Mouse (Mus musculus) heart, embryonic 11.5 days (tissue): ENCODE results near the gene Fam213a. TPM values are rescaled to one million over a fixed set of nuclear protein-coding genes. Genes with fewer than 3 reads are reported as not detected.
"Not testable (repeated sequence)": the region's sequence is repeated elsewhere in the genome, so short reads cannot be mapped to it uniquely, and the experiment has no call there.

Experiments
- ATAC-seq: fragments of 200-750 bp; cut with Nextera tagmentation; replicated peaks from 2 replicates; pipeline ENCODE4 v1.8.0; 2017; ENCODE audit warnings: moderate library complexity; ENCODE audit not compliant: insufficient number of reproducible peaks, low FRiP score, low TSS enrichment
- H3K27ac ChIP-seq: fragments of 300-500 bp; sonication (generic); 2 replicates; pipeline ENCODE4 v1.5.1; 2014; ENCODE audit warnings: mild to moderate bottlenecking, low read depth, low read length
- H3K27me3 ChIP-seq: fragments of 300-500 bp; sonication (generic); 2 replicates; pipeline ENCODE4 v1.6.1; 2014; ENCODE audit warnings: mild to moderate bottlenecking, low read length, mixed read lengths; ENCODE audit not compliant: control insufficient read depth, insufficient read depth
- H3K36me3 ChIP-seq: fragments of 300-500 bp; sonication (generic); 2 replicates; pipeline ENCODE4 v1.6.1; 2014; ENCODE audit warnings: mild to moderate bottlenecking, low read length, moderate library complexity, mixed read lengths; ENCODE audit not compliant: control insufficient read depth, insufficient read depth
- H3K4me1 ChIP-seq: fragments of 300-500 bp; sonication (generic); 2 replicates; pipeline ENCODE4 v1.6.1; 2014; ENCODE audit warnings: low read length; ENCODE audit not compliant: control insufficient read depth, insufficient read depth
- H3K4me2 ChIP-seq: fragments of 300-500 bp; sonication (generic); 2 replicates; pipeline ENCODE4 v1.6.1; 2014; ENCODE audit warnings: mild to moderate bottlenecking, moderate library complexity
- H3K4me3 ChIP-seq: fragments of 300-500 bp; sonication (generic); 2 replicates; pipeline ENCODE4 v1.5.1; 2014; ENCODE audit warnings: low read depth, low read length
- H3K9ac ChIP-seq: fragments of 300-500 bp; sonication (generic); 2 replicates; pipeline ENCODE4 v1.6.1; 2014; ENCODE audit warnings: mild to moderate bottlenecking, low read depth, low read length, moderate library complexity
- H3K9me3 ChIP-seq: fragments of 300-500 bp; sonication (generic); replicated peaks from 2 replicates; pipeline ENCODE4 v1.6.1; 2016; ENCODE audit warnings: low read length; ENCODE audit not compliant: control insufficient read depth
- WGBS: fragments of 180-500 bp; shearing (Covaris S2); extraction: QIAGEN DNeasy Blood & Tissue Kit; methylation state at CpG from one replicate; pipeline ENCODE4 v1.1.7; 2014; ENCODE audit not compliant: insufficient replicate concordance; 5-methylcytosine and 5-hydroxymethylcytosine counted together
- polyA plus RNA-seq: library from polyadenylated mRNA; unstranded; fragments of >200 nt; fragmentation: Nextera tagmentation; extraction: Ambion mirVana; gene quantifications from 2 replicates; pipeline ENCODE4 v1.2.1, GENCODE M21; 2014

Fam213a gene
- polyA plus RNA-seq, result 67.7 and 75.4 TPM in 2 replicates

DNA sequence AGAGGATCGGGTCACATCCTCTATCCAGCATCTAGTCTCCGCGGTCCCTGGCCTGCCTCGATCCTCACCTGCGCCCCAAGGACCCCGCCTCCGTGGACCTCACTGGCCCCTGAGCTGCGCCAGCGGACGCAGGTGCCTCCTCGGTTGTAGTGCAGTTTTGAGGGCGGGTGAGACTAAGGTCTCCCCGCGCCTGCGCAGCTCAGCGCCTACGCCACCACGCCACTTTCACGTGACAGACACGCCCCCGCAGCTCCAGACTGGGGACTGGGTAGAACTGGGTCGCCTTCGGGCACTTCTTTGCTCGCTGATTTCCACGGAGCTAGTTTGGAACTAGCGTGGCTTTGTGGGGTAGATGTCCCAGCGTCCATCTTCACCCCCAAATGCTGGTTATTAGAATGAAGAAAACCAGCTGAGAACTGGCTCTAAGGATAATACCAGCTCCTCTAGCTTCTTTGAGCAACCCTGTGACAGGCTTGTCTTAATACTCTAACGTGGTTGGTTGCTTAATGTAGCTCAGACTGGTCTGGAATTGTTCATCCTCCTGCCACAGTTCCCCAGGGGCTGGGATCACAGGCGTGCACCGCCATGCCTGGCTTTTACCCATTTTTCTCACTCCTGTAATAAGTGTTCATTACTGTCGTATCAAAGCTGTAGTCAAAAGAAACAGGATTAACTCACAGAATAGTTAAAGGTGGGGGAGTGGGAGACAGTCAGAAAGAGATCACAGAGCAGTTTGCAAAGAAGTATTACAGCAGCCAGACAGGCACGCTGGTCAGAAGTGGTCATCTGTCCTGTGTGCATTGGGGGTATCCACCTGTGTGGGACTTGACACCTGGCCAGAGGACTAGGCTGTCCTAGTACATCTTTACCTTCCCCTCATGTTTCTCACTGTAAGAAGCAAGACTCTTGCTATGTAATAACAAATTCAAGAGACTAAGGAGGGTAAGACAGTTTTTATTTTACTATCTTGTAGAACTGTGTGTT is at the start of gene Fam213a:
Gene Fam213a (minus strand): TSS at position 159 of the 984 bp plus-strand sequence.
- Histone ChIP-seq H3K9me3 (no peaks in the 10 kb centered on the region), H3K9ac (peak within 1 kb of the TSS; percentile 76), H3K4me1 (peaks cover 18% of the 10 kb centered on the region), H3K4me3 (peak within 1 kb of the TSS; percentile 55), H3K4me2 (peak within 1 kb of the TSS; percentile 82), H3K36me3 (no peaks in the 10 kb centered on the region), H3K27ac (peak within 1 kb of the TSS; percentile 46), H3K27me3 (no peaks in the 10 kb centered on the region)
- WGBS, result 5% methylated on average over 32 of the region's 32 CpGs
- peak; percentile 92 for ATAC-seq

DNA sequence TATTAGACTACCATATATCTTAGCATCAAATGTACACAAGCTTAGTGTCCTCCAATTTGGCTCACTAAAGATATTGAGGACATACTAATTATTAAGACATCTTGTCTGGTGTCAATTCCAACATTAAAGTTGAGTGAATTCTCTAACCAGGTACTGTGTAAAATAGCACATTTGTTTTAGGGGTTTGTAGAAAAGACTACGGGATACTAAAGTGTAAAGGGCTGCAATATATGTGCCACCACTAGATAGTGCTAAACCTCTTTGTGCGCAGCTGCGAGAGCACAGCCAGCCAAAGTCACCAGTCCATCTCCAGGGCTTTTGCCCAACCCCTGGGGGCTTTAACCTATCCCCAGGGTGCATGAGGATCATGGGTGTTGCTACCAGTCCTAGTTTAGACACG is 39.6 kb upstream of the Fam213a start:
- H3K36me3 ChIP-seq, H3K27me3 ChIP-seq, H3K4me3 ChIP-seq, H3K4me1 ChIP-seq, H3K27ac ChIP-seq, ATAC-seq, H3K4me2 ChIP-seq, H3K9ac ChIP-seq, H3K9me3 ChIP-seq: not testable (repeated sequence)
- 62% methylated on average over 3 of the region's 4 CpGs for WGBS

DNA sequence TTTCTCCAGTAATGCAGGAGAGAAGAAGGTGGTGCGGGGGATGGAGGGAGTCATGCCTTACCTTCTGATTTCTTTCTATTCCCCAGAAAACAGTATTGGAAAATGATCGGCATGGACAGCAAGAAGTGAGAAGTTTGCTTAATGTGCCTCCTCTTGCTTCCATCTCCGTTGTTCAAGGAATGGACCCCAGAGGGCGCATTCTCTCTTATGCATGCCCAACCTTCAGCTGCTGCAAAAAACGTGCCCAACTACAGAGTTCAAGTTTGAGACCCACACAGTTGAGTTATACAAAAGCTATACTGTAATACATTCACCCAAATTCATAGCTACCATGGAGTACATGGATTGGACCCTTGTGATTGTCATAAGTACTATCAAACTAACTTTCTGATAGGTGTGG is 38.9 kb upstream of the Fam213a start:
- H3K27ac ChIP-seq, result no peak overlapping the region
- H3K4me3 ChIP-seq, result no peak overlapping the region
- no peaks in the 10 kb centered on the region for H3K9me3 ChIP-seq
- H3K4me1 ChIP-seq, result no peaks in the 10 kb centered on the region
- no peak overlapping the region for H3K9ac ChIP-seq
- 65% methylated on average over 5 of the region's 5 CpGs for WGBS
- no peak overlapping the region for H3K4me2 ChIP-seq
- no peaks in the 10 kb centered on the region for H3K27me3 ChIP-seq
- no peaks in the 10 kb centered on the region for H3K36me3 ChIP-seq
- no peak for ATAC-seq

DNA sequence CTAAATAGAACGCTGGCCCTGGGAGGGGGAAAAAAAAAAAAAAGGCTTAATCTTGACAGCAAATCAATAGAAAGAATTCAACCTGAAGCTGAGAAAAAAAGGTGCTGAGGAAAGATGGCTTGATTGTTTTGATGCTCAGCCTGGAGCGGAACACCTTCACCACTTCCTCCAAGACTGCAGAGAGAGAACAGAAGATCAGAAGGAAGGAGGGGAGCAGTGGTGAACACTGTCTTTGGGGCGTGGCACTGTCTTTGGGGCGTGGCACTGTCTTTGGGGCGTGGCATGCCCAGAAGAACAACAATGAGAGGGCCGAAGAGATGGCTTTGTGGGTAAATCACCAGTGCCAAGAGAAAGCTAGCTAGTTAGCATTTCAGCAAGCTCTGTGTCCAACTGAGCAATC is 36.9 kb upstream of the Fam213a start:
- Histone ChIP-seq H3K36me3 (no peaks in the 10 kb centered on the region), H3K4me1 (no peaks in the 10 kb centered on the region), H3K9ac (no peak overlapping the region), H3K27me3 (no peaks in the 10 kb centered on the region), H3K9me3 (no peaks in the 10 kb centered on the region), H3K4me3 (no peak overlapping the region), H3K4me2 (no peak overlapping the region), H3K27ac (no peak overlapping the region)
- no peak for ATAC-seq
- WGBS, result 56% methylated on average over 6 of the region's 6 CpGs

DNA sequence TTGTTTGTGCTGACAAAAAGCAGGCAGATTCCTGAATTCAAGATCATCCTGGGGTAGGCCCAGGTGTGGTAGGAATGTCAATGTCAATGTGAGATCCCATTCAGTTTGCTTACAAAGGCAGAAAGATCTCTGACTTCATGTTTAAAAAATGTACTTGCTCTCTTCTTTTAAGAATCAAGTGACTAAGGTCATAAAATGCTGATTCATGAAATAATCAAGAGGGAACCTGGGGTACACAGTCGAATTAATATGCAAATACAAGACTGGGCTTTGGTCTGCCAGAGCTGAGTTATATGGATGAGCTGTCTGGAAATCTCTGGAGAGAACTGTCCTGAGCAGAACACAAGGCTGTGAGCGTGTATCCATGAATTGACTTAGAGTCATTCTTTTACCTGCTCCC is 33.8 kb upstream of the Fam213a start:
- WGBS, result 74% methylated on average over 2 of the region's 2 CpGs
- no peaks in the 10 kb centered on the region for H3K27me3 ChIP-seq

DNA sequence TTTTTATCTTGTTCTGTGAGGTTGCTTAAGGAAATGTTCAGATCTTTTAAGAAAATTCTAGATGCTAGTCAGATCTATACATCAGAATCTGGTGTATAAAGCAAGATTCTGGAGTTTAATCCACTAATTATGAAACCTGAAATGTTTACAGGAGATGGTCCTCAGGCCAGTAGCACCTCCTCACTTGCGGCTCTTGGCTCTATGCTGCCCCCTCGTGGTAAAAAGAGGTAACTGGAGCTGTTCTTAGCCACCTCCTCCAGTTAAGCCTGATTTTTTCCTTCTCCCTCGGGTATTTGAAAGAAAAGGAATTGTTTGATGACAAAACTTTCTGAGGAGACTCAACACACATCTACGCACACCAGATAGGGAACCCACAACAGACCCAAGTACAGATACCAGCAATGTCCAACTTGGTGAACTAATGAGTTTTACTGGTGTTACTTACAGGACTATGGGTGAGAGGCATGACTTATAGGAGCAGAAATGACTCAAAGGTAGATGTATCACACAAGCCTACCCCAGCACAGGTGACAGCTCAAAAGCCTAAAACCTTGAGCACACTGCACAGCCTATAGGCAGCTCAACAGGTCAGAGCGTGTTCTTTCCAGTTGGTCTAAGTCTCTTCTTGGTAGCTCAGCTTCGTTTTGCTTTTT is 21.7 kb upstream of the Fam213a start:
- Histone ChIP-seq H3K4me1 (no peaks in the 10 kb centered on the region), H3K27me3 (no peaks in the 10 kb centered on the region), H3K9me3 (no peaks in the 10 kb centered on the region), H3K9ac (no peak overlapping the region), H3K4me3 (no peak overlapping the region), H3K4me2 (no peak overlapping the region), H3K36me3 (no peaks in the 10 kb centered on the region), H3K27ac (no peak overlapping the region)
- 32% methylated on average over 6 of the region's 6 CpGs for WGBS
- no peak for ATAC-seq

More for the DNA sequence above, 33.8 kb upstream of the Fam213a start:
- no peaks in the 10 kb centered on the region for H3K36me3 ChIP-seq
- no peak overlapping the region for H3K4me3 ChIP-seq
- no peak overlapping the region for H3K9ac ChIP-seq
- H3K27ac ChIP-seq, result no peak overlapping the region
- H3K4me1 ChIP-seq, result no peaks in the 10 kb centered on the region
- H3K4me2 ChIP-seq, result no peak overlapping the region
- ATAC-seq, result no peak
- no peaks in the 10 kb centered on the region for H3K9me3 ChIP-seq

DNA sequence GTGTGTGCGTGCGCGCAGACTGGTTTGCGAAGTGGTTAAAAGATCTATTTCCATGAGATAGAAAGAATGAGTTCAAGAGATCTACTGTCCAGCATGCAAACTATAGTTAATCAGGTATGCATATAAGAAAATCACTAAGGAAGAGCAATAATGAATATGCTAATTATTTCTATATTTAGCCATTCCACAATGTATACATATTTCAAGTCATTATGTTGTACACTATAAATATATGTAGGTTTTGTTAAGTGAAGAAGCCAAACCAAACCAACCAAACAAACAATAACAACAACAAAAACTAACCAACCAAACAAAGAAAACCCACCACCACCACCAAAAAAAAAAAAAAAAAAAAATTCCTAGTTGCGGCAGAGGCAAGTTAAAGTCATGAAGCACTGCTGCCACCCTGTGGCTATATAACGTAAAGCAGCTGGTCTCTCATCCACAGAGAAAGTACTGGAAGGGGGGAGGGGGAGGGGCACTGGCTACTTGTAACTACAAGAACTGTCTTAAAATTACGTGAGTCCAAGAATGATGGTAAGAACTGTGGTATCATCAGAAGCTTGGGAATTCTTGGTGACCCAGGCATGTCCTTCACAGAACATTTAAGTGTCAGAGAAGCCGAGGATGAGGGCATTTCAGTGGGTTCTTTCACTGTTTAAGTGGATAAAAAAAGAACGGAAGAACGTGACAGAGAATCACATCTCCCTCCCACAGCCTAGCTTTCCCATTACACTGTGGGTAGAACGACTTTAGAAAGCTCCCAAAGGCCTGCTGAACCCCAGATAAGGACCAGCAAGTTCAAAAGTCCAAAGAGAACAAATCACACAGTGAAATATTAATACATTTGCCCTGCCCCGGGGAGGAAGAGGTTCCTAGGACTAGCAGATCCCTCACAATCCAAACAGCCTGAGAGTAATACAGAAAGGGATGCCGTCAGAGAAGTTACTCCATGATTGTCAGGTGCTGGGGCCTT is 19.8 kb upstream of the Fam213a start:
- Histone ChIP-seq H3K27ac (no peak overlapping the region), H3K9me3 (no peaks in the 10 kb centered on the region), H3K36me3 (no peaks in the 10 kb centered on the region), H3K4me2 (no peak overlapping the region), H3K4me3 (no peak overlapping the region), H3K4me1 (no peaks in the 10 kb centered on the region), H3K9ac (no peak overlapping the region), H3K27me3 (no peaks in the 10 kb centered on the region)
- no peak for ATAC-seq
- WGBS, result 50% methylated on average over 13 of the region's 13 CpGs

DNA sequence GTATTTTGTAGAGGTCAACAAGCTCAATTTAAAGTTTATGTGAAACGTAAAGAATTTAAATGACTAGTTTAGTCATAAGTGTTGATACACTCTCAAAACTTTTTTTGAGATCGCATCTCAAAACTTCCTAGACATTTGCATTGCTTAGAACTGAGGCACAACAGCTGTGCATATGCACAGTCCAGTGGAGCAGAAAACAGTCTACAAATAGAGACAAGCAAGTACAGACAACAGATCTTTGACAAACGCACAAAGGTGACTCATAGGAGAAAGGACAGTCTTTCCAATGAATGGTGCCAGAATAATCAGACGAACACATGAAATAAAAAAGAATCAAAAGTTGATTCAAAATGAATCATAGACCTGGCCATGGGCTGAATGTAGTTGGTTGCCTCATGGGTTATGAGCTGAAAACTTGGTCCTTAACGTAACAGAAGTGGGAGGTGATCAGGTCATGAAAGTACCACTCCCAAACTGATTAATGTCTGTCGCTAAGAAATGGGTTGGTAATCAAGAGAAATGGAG is 17.5 kb upstream of the Fam213a start:
- no peaks in the 10 kb centered on the region for H3K27me3 ChIP-seq
- H3K4me2 ChIP-seq, result no peak overlapping the region
- peaks cover 1% of the 10 kb centered on the region for H3K4me1 ChIP-seq
- H3K36me3 ChIP-seq, result no peaks in the 10 kb centered on the region
- H3K9me3 ChIP-seq, result no peaks in the 10 kb centered on the region
- WGBS, result 81% methylated on average over 6 of the region's 6 CpGs
- H3K9ac ChIP-seq, result no peak overlapping the region
- ATAC-seq, result no peak
- H3K27ac ChIP-seq, result no peak overlapping the region
- no peak overlapping the region for H3K4me3 ChIP-seq
